In genomic region chr1:19208641-19209358, GRCm38 (mm10) we compare ENCODE assay signal across 7 mouse cellular contexts. TPM values are rescaled to one million over a fixed set of nuclear protein-coding genes. Genes with fewer than 3 reads are reported as not detected.
DNase-seq lines count a peak whose midpoint lies in the region; ATAC-seq and TF ChIP-seq lines count a peak whose summit lies in the region.

TSS of gene Tfap2b (plus strand) at chr1:19208914.

- H3K27me3 ChIP-seq in lung, postnatal 0 days (replicated peaks; ENCODE audit: insufficient read depth, low read length) = peaks cover 37% of the 10 kb centered on the region
- H3K27me3 ChIP-seq in forebrain, embryonic 13.5 days = peaks cover 81% of the 10 kb centered on the region
- H3K27me3 ChIP-seq in limb, embryonic 15.5 days = peaks cover 31% of the 10 kb centered on the region

- no peak for TF ChIP-seq CTCF in lung, postnatal 0 days (IDR thresholded peaks at IDR 0.05)

- DNase-seq in lung, postnatal 0 days (ENCODE audit: low spot score) = no peak
- DNase-seq in lung, adult 18-20 months = no peak
- DNase-seq in right cerebral cortex, adult 2 months (ENCODE audit: low spot score in 2 of 2) = no peak
- no peak for DNase-seq in urinary bladder, adult 2 months (ENCODE audit: low spot score)

- H3K36me3 ChIP-seq in lung, postnatal 0 days (ENCODE audit: insufficient read depth, low read length) = no peaks in the 10 kb centered on the region
- H3K36me3 ChIP-seq in forebrain, embryonic 13.5 days (ENCODE audit: poor library complexity, severe bottlenecking) = no peaks in the 10 kb centered on the region
- no peaks in the 10 kb centered on the region for H3K36me3 ChIP-seq in limb, embryonic 15.5 days

- peak within 1 kb of the TSS; percentile 42 for H3K4me2 ChIP-seq in lung, postnatal 0 days (replicated peaks; ENCODE audit: low read depth, low read length)
- peak within 1 kb of the TSS; percentile 33 for H3K4me2 ChIP-seq in forebrain, embryonic 13.5 days
- peak within 1 kb of the TSS; percentile 49 for H3K4me2 ChIP-seq in limb, embryonic 15.5 days

- no peak for ATAC-seq in lung, postnatal 0 days
- ATAC-seq in forebrain, embryonic 13.5 days = no peak
- peak; percentile 52; the same call in 1 of the 2 replicates for ATAC-seq in limb, embryonic 15.5 days (ENCODE audit: insufficient number of reproducible peaks, low FRiP score, low TSS enrichment, low read depth)
- no peak for ATAC-seq in granulocyte monocyte progenitor cell, adult 5-6 weeks (replicated peaks; ENCODE audit: poor library complexity, severe bottlenecking)

- 2% methylated on average over 26 of the region's 26 CpGs for WGBS in lung, postnatal 0 days
- under 1% methylated on average over 23 of the region's 26 CpGs for WGBS in forebrain, embryonic 13.5 days
- WGBS in limb, embryonic 15.5 days = 3% methylated on average over 26 of the region's 26 CpGs

- no peak for TF ChIP-seq EP300 in lung, postnatal 0 days (IDR thresholded peaks at IDR 0.05)

- no peaks in the 10 kb centered on the region for H3K9me3 ChIP-seq in lung, postnatal 0 days (ENCODE audit: low read length)
- H3K9me3 ChIP-seq in forebrain, embryonic 13.5 days (replicated peaks) = no peaks in the 10 kb centered on the region
- H3K9me3 ChIP-seq in limb, embryonic 15.5 days = no peaks in the 10 kb centered on the region

- H3K4me1 ChIP-seq in lung, postnatal 0 days (ENCODE audit: insufficient read depth, low read depth, low read length) = no peaks in the 10 kb centered on the region
- H3K4me1 ChIP-seq in forebrain, embryonic 13.5 days = no peaks in the 10 kb centered on the region
- H3K4me1 ChIP-seq in limb, embryonic 15.5 days = peaks cover 7% of the 10 kb centered on the region; the same call in 1 of the 2 replicates

- H3K4me3 ChIP-seq in lung, postnatal 0 days (ENCODE audit: low read depth, low read length) = peak within 1 kb of the TSS; percentile 30
- peak within 1 kb of the TSS; percentile 12; the same call in 1 of the 2 replicates for H3K4me3 ChIP-seq in forebrain, embryonic 13.5 days
- peak within 1 kb of the TSS; percentile 45 for H3K4me3 ChIP-seq in limb, embryonic 15.5 days

- H3K27ac ChIP-seq in lung, postnatal 0 days (ENCODE audit: low read length) = no peak within 1 kb of the TSS
- H3K27ac ChIP-seq in forebrain, embryonic 13.5 days = no peak within 1 kb of the TSS
- H3K27ac ChIP-seq in limb, embryonic 15.5 days = peak within 1 kb of the TSS; percentile 82

- no peak within 1 kb of the TSS for H3K9ac ChIP-seq in lung, postnatal 0 days (replicated peaks; ENCODE audit: low read depth)
- H3K9ac ChIP-seq in forebrain, embryonic 13.5 days = no peak within 1 kb of the TSS
- peak within 1 kb of the TSS; percentile 39; the same call in 1 of the 2 replicates for H3K9ac ChIP-seq in limb, embryonic 15.5 days

RNA-seq across cellular contexts. Expression of gene Tfap2b, which starts in this region (rescaled TPM):
- polyA plus RNA-seq in lung, postnatal 0 days (2015; fragmentation: Nextera tagmentation; extraction: Ambion mirVana) = 0.14 TPM in 1 of 2 replicates, not detected in the other
- 3.2 and 4.3 TPM in 2 replicates for polyA plus RNA-seq in forebrain, embryonic 13.5 days (2015; fragmentation: Nextera tagmentation; extraction: Ambion mirVana)
- 57.8 and 59.6 TPM in 2 replicates for polyA plus RNA-seq in limb, embryonic 15.5 days (2015; fragmentation: Nextera tagmentation; extraction: Ambion mirVana)
- total RNA-seq in granulocyte monocyte progenitor cell, adult 5-6 weeks (2014; fragmentation: Nextera tagmentation) = not detected in 2 replicates
- not detected in 2 replicates for total RNA-seq in granulocyte monocyte progenitor cell, adult 5-6 weeks (2017)
- polyA plus RNA-seq in urinary bladder, adult 2 months (2012; rRNA removed) = 0.18 and 0.34 TPM in 2 replicates

Comparison
In these comparisons a context has a peak if more than half of its experiments do, and no peak if none do; other contexts are left out.
1. RNA of gene Tfap2b (polyA plus RNA-seq): 57.8 to 59.6 TPM in limb, embryonic 15.5 days; 3.2 to 4.3 TPM in forebrain, embryonic 13.5 days, 0.18 to 0.34 TPM in urinary bladder, adult 2 months and 0.14 TPM in lung, postnatal 0 days; every median in the first group is over 10 times any median in the second.
2. Peak in every context shown above with its lines, with median percentiles within 50 percentile points of each other: H3K4me2 ChIP-seq and H3K4me3 ChIP-seq.